Mouse (Mus musculus) thymus, adult 18-20 months (tissue): ENCODE results near the gene Cenpa.
"Not testable (repeated sequence)": the region's sequence is repeated elsewhere in the genome, so short reads cannot be mapped to it uniquely, and the experiment has no call there.

Source experiments
- DNase-seq, 2 experiments: peaks; one replicate each; pipeline ENCODE4 v3.0.0; 2022; ENCODE audit warnings: mixed read lengths in 2 of 2

The Cenpa gene

GRCm38 (mm10) chr5:30681970-30682369 lies 15.4 kb downstream of the Cenpa start:
- no peak for DNase-seq

- DNase-seq = no peak
These were observed 16.5 kb downstream of the Cenpa start for GRCm38 (mm10) chr5:30682967-30683600.

GRCm38 (mm10) chr5:30683993-30684392 lies 17.4 kb downstream of the Cenpa start:
- DNase-seq = no peak

GRCm38 (mm10) chr5:30686781-30687180 lies 20.2 kb downstream of the Cenpa start:
- DNase-seq = no peak

- no peak for DNase-seq
These were observed 33.9 kb downstream of the Cenpa start for GRCm38 (mm10) chr5:30700361-30701000.

GRCm38 (mm10) chr5:30701373-30701772 lies 34.8 kb downstream of the Cenpa start:
- DNase-seq = not testable (repeated sequence)

- no peak for DNase-seq
These were observed 35.3 kb downstream of the Cenpa start for GRCm38 (mm10) chr5:30701866-30702265.

- DNase-seq = peak; percentile 9 to 47
These were observed 43.3 kb downstream of the Cenpa start for GRCm38 (mm10) chr5:30709744-30710383.

- no peak for DNase-seq
These were observed 43.9 kb downstream of the Cenpa start for GRCm38 (mm10) chr5:30710486-30710885.

- peak; percentile 53 to 58 for DNase-seq
These were observed 44.8 kb downstream of the Cenpa start, which contains the start of gene Dpysl5 for GRCm38 (mm10) chr5:30711147-30712001. Gene Dpysl5 (plus strand): TSS chr5:30711564.

GRCm38 (mm10) chr5:30712002-30712390 lies 45.4 kb downstream of the Cenpa start:
- DNase-seq = no peak

GRCm38 (mm10) chr5:30712441-30713298 lies 46.1 kb downstream of the Cenpa start:
- DNase-seq = peak; percentile 12 to 20

- no peak for DNase-seq
These were observed 46.7 kb downstream of the Cenpa start for GRCm38 (mm10) chr5:30713299-30713675.

GRCm38 (mm10) chr5:30713691-30714090 lies 47.1 kb downstream of the Cenpa start:
- no peak for DNase-seq

- no peak for DNase-seq
These were observed 49.7 kb downstream of the Cenpa start for GRCm38 (mm10) chr5:30716311-30716710.

- DNase-seq = no peak
These were observed 50.9 kb downstream of the Cenpa start for GRCm38 (mm10) chr5:30717506-30717905.

- no peak for DNase-seq
These were observed 51.6 kb downstream of the Cenpa start for GRCm38 (mm10) chr5:30717991-30718703.

GRCm38 (mm10) chr5:30721935-30722334 lies 55.4 kb downstream of the Cenpa start:
- DNase-seq = no peak
